Mouse (Mus musculus): ENCODE measurements around the gene Col1a1. TPM values are rescaled to one million over a fixed set of nuclear protein-coding genes. Genes with fewer than 3 reads are reported as not detected.
A peak's percentile ranks its signal among the peaks of the same experiment; 100 is the strongest.

Gene Col1a1
- polyA plus RNA-seq, 1 experiment from 2014 or later: 869 TPM

DNA sequence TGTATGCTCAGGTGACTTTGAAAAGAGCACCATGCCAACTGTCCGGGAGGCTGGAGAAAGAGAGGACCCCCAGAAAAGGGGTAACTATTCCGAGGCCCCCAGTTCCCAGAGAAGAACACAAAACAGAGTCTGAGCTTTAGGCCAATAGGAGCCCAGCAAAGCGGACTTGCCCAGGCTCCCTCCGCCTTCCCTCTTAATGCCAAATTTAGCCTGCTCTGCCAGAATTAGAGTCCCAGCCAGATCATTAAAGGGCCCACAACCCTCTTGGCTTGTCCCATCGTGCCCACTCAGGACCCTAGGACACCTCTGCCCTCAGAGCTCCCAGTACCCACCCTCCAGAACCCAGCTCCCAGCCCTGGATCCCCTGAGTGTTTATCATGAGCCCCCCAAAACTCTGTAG, 36.9 kb downstream of the Col1a1 start:
- Histone ChIP-seq H3K27me3 (ENCODE audit: control insufficient read depth, insufficient read depth, low read length) (no peaks in the 10 kb centered on the region), H3K9me3 (ENCODE audit: control insufficient read depth, low read length) (no peaks in the 10 kb centered on the region), H3K9ac (ENCODE audit: low read length) (no peak overlapping the region), H3K4me2 (replicated peaks; ENCODE audit: low read depth) (no peak overlapping the region), H3K4me1 (replicated peaks; ENCODE audit: control insufficient read depth, insufficient read depth) (no peaks in the 10 kb centered on the region), H3K27ac (replicated peaks) (no peak overlapping the region), H3K36me3 (ENCODE audit: control insufficient read depth, insufficient read depth, low read length) (no peaks in the 10 kb centered on the region), H3K4me3 (ENCODE audit: low read depth, low read length) (no peak overlapping the region)
- TF ChIP-seq EP300 (optimal IDR thresholded peaks at IDR 0.05) (no peak), CTCF (IDR thresholded peaks at IDR 0.05; ENCODE audit: low read depth) (no peak)
- ATAC-seq (ENCODE audit: low FRiP score, low TSS enrichment): no peak
- DNase-seq (ENCODE audit: low spot score): no peak
- 52% methylated on average over 5 of the region's 5 CpGs for WGBS

DNA sequence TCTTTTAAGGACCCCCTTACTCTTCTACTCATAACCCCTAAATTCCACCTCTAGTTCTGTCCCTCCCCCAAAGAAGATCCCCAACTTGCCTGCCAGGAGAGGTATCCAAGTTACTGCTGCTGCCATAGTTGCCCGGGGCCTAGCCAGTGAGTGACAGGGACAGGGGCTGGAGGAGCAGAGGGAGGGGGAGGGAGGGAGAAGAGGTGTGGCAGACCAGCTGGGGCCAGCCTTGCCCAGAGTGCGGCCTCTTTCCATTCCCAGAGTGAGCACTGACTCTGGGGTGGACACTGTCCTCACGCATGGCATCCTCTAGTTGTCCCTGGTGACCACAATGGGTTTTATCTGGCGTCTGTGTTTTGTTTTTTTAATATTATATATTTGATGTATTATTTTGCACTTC, 37.3 kb downstream of the Col1a1 start:
- no peak overlapping the region for H3K9ac ChIP-seq (ENCODE audit: low read length)
- TF ChIP-seq EP300 (optimal IDR thresholded peaks at IDR 0.05): no peak
- no peak overlapping the region for H3K27ac ChIP-seq (replicated peaks)
- WGBS: 48% methylated on average over 4 of the region's 4 CpGs
- no peaks in the 10 kb centered on the region for H3K9me3 ChIP-seq (ENCODE audit: control insufficient read depth, low read length)
- no peak overlapping the region for H3K4me2 ChIP-seq (replicated peaks; ENCODE audit: low read depth)
- ATAC-seq (ENCODE audit: low FRiP score, low TSS enrichment) (no peak), DNase-seq (ENCODE audit: low spot score) (no peak)
- no peaks in the 10 kb centered on the region for H3K36me3 ChIP-seq (ENCODE audit: control insufficient read depth, insufficient read depth, low read length)
- no peak overlapping the region for H3K4me3 ChIP-seq (ENCODE audit: low read depth, low read length)
- H3K4me1 ChIP-seq (replicated peaks; ENCODE audit: control insufficient read depth, insufficient read depth): no peaks in the 10 kb centered on the region
- no peaks in the 10 kb centered on the region for H3K27me3 ChIP-seq (ENCODE audit: control insufficient read depth, insufficient read depth, low read length)

- no peaks in the 10 kb centered on the region for H3K9me3 ChIP-seq (ENCODE audit: control insufficient read depth, low read length)
- H3K27me3 ChIP-seq (ENCODE audit: control insufficient read depth, insufficient read depth, low read length): no peaks in the 10 kb centered on the region
- no peak overlapping the region for H3K4me2 ChIP-seq (replicated peaks; ENCODE audit: low read depth)
- H3K4me3 ChIP-seq (ENCODE audit: low read depth, low read length): no peak overlapping the region
- H3K27ac ChIP-seq (replicated peaks): no peak overlapping the region
- DNase-seq (ENCODE audit: low spot score): no peak
- H3K9ac ChIP-seq (ENCODE audit: low read length): no peak overlapping the region
- H3K4me1 ChIP-seq (replicated peaks; ENCODE audit: control insufficient read depth, insufficient read depth): no peaks in the 10 kb centered on the region
- TF ChIP-seq CTCF (IDR thresholded peaks at IDR 0.05; ENCODE audit: low read depth) (no peak), EP300 (optimal IDR thresholded peaks at IDR 0.05) (no peak)
- no peak for ATAC-seq (ENCODE audit: low FRiP score, low TSS enrichment)
- H3K36me3 ChIP-seq (ENCODE audit: control insufficient read depth, insufficient read depth, low read length): no peaks in the 10 kb centered on the region
- WGBS: 75% methylated on average over 2 of the region's 2 CpGs
These were observed 38.9 kb downstream of the Col1a1 start for GRCm38 (mm10) chr11:94974951-94975350.

GRCm38 (mm10) chr11:94976199-94976598, 40.2 kb downstream of the Col1a1 start, which contains the start of gene Sgca:
Sgca (minus strand) TSS chr11:94976327.
- no peak within 1 kb of the TSS for H3K9ac ChIP-seq (ENCODE audit: low read length)
- H3K9me3 ChIP-seq (ENCODE audit: control insufficient read depth, low read length): no peaks in the 10 kb centered on the region
- DNase-seq (ENCODE audit: low spot score): no peak
- H3K27me3 ChIP-seq (ENCODE audit: control insufficient read depth, insufficient read depth, low read length): no peaks in the 10 kb centered on the region
- no peak for TF ChIP-seq CTCF (IDR thresholded peaks at IDR 0.05; ENCODE audit: low read depth)
- no peak for TF ChIP-seq EP300 (optimal IDR thresholded peaks at IDR 0.05)
- no peak within 1 kb of the TSS for H3K4me2 ChIP-seq (replicated peaks; ENCODE audit: low read depth)
- H3K4me1 ChIP-seq (replicated peaks; ENCODE audit: control insufficient read depth, insufficient read depth): no peaks in the 10 kb centered on the region
- no peaks in the 10 kb centered on the region for H3K36me3 ChIP-seq (ENCODE audit: control insufficient read depth, insufficient read depth, low read length)
- H3K27ac ChIP-seq (replicated peaks): no peak within 1 kb of the TSS
- no peak within 1 kb of the TSS for H3K4me3 ChIP-seq (ENCODE audit: low read depth, low read length)
- 56% methylated on average over 5 of the region's 5 CpGs for WGBS
- ATAC-seq (ENCODE audit: low FRiP score, low TSS enrichment): no peak

- ATAC-seq (ENCODE audit: low FRiP score, low TSS enrichment) (no peak), DNase-seq (ENCODE audit: low spot score) (no peak)
- Histone ChIP-seq H3K36me3 (ENCODE audit: control insufficient read depth, insufficient read depth, low read length) (no peaks in the 10 kb centered on the region), H3K9me3 (ENCODE audit: control insufficient read depth, low read length) (no peaks in the 10 kb centered on the region), H3K4me1 (replicated peaks; ENCODE audit: control insufficient read depth, insufficient read depth) (no peaks in the 10 kb centered on the region), H3K4me2 (replicated peaks; ENCODE audit: low read depth) (no peak overlapping the region), H3K27ac (replicated peaks) (no peak overlapping the region), H3K4me3 (ENCODE audit: low read depth, low read length) (no peak overlapping the region), H3K9ac (ENCODE audit: low read length) (no peak overlapping the region), H3K27me3 (ENCODE audit: control insufficient read depth, insufficient read depth, low read length) (no peaks in the 10 kb centered on the region)
- 37% methylated on average over 9 of the region's 9 CpGs for WGBS
- TF ChIP-seq EP300 (optimal IDR thresholded peaks at IDR 0.05) (no peak), CTCF (IDR thresholded peaks at IDR 0.05; ENCODE audit: low read depth) (no peak)
These were observed 42.3 kb downstream of the Col1a1 start for GRCm38 (mm10) chr11:94978178-94978915.

- H3K9me3 ChIP-seq (ENCODE audit: control insufficient read depth, low read length): no peaks in the 10 kb centered on the region
- 0% methylated on average over 20 of the region's 20 CpGs for WGBS
- DNase-seq (ENCODE audit: low spot score) (peak; percentile 96), ATAC-seq (ENCODE audit: low FRiP score, low TSS enrichment) (peak; percentile 90)
- TF ChIP-seq CTCF (IDR thresholded peaks at IDR 0.05; ENCODE audit: low read depth): peak; percentile 100
- no peak for TF ChIP-seq EP300 (optimal IDR thresholded peaks at IDR 0.05)
- no peaks in the 10 kb centered on the region for H3K36me3 ChIP-seq (ENCODE audit: control insufficient read depth, insufficient read depth, low read length)
- H3K4me3 ChIP-seq (ENCODE audit: low read depth, low read length): no peak overlapping the region
- H3K27me3 ChIP-seq (ENCODE audit: control insufficient read depth, insufficient read depth, low read length): no peaks in the 10 kb centered on the region
- H3K9ac ChIP-seq (ENCODE audit: low read length): no peak overlapping the region
- H3K4me1 ChIP-seq (replicated peaks; ENCODE audit: control insufficient read depth, insufficient read depth): no peaks in the 10 kb centered on the region
- H3K27ac ChIP-seq (replicated peaks): no peak overlapping the region
- H3K4me2 ChIP-seq (replicated peaks; ENCODE audit: low read depth): peak overlapping the region; percentile 45
These were observed 42.9 kb downstream of the Col1a1 start for GRCm38 (mm10) chr11:94978947-94979346.

Measured in stomach, postnatal 0 days (tissue).